Mouse (Mus musculus) heart, embryonic 13.5 days (tissue): Measurements from ENCODE around the gene Gm26602. TPM values are rescaled to one million over a fixed set of nuclear protein-coding genes. Genes with fewer than 3 reads are reported as not detected.
"Not testable (repeated sequence)": the region's sequence is repeated elsewhere in the genome, so short reads cannot be mapped to it uniquely, and the experiment has no call there.

ENCODE experiments used
- ATAC-seq: fragments of 200-750 bp; cut with Nextera tagmentation; 2 replicates; pipeline ENCODE4 v1.8.0; 2017; ENCODE audit warnings: moderate TSS enrichment; ENCODE audit not compliant: insufficient number of reproducible peaks, low FRiP score, low TSS enrichment; ENCODE audit errors: extremely low read depth
- H3K27ac ChIP-seq: fragments of 300-500 bp; sonication (generic); replicated peaks from 2 replicates; pipeline ENCODE4 v1.5.1; 2015; ENCODE audit warnings: moderate library complexity, mild to moderate bottlenecking, inconsistent platforms
- H3K27me3 ChIP-seq: fragments of 300-500 bp; sonication (generic); replicated peaks from 2 replicates; pipeline ENCODE4 v1.6.1; 2015; ENCODE audit warnings: mild to moderate bottlenecking, inconsistent platforms
- H3K36me3 ChIP-seq: fragments of 300-500 bp; sonication (generic); 2 replicates; pipeline ENCODE4 v1.6.1; 2015; ENCODE audit warnings: mild to moderate bottlenecking, inconsistent platforms
- H3K4me1 ChIP-seq: fragments of 300-500 bp; sonication (generic); 2 replicates; pipeline ENCODE4 v1.6.1; 2015; ENCODE audit warnings: inconsistent platforms
- H3K4me2 ChIP-seq: fragments of 300-500 bp; sonication (generic); 2 replicates; pipeline ENCODE4 v1.6.1; 2015; ENCODE audit warnings: inconsistent platforms, mild to moderate bottlenecking, moderate library complexity
- H3K4me3 ChIP-seq: fragments of 300-500 bp; sonication (generic); 2 replicates; pipeline ENCODE4 v1.5.1; 2015; ENCODE audit warnings: moderate library complexity, mild to moderate bottlenecking, inconsistent platforms
- H3K9ac ChIP-seq: fragments of 300-500 bp; sonication (generic); 2 replicates; pipeline ENCODE4 v1.6.1; 2015; ENCODE audit warnings: inconsistent platforms, mild to moderate bottlenecking, moderate library complexity
- H3K9me3 ChIP-seq: fragments of 300-500 bp; sonication (generic); 2 replicates; pipeline ENCODE4 v1.6.1; 2016; ENCODE audit warnings: inconsistent platforms
- WGBS: fragments of 180-500 bp; shearing (Covaris S2); methylation state at CpG from one replicate; pipeline ENCODE4 v1.1.7; 2015; ENCODE audit warnings: mixed read lengths; 5-methylcytosine and 5-hydroxymethylcytosine counted together
- microRNA-seq: library from miRNA; unstranded; fragments of <30 nt; microRNA quantifications from one replicate; pipeline ENCODE4, GENCODE M21; 2016
- polyA plus RNA-seq: library from polyadenylated mRNA; unstranded; fragments of >200 nt; fragmentation: Nextera tagmentation; extraction: Ambion mirVana; gene quantifications from 2 replicates; pipeline ENCODE4 v1.2.1, GENCODE M21; 2015

Gm26602 gene
- polyA plus RNA-seq, 1 experiment from 2014 or later = not detected

DNA sequence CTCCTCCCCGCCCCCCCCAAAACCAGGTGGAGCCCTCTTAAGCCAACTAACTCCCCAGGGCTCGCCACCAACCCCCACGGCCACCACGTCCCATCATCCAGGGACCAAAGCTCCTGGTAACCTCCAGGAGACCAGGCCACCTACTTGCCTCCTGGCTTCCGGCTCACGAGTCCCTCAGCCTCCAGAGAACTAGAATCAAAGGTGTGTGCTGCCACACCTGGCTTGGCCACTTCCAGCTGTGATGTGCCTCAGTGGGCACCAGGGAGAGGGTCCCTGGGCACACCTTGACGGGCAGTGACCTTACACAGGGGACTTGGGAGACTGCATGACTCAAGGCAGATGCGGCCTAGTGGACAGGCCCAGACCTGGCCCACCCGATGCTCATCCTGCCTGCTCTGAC, 45.0 kb downstream of the Gm26602 start:
- H3K9ac ChIP-seq = 0 out of 2 replicates have a peak overlapping the region, but pooled peaks have one; percentile 44
- H3K27me3 ChIP-seq = no peaks in the 10 kb centered on the region
- H3K4me1 ChIP-seq = peaks cover 13% of the 10 kb centered on the region
- H3K36me3 ChIP-seq = peaks cover 26% of the 10 kb centered on the region
- H3K27ac ChIP-seq = no peak overlapping the region
- peak overlapping the region; percentile 27; the same call in 1 of the 2 replicates for H3K4me2 ChIP-seq
- no peak for ATAC-seq
- WGBS = 69% methylated on average over 9 of the region's 9 CpGs
- H3K9me3 ChIP-seq = no peaks in the 10 kb centered on the region
- no peak overlapping the region for H3K4me3 ChIP-seq

- Histone ChIP-seq H3K36me3 (peaks cover 22% of the 10 kb centered on the region), H3K27ac (no peak overlapping the region), H3K27me3 (no peaks in the 10 kb centered on the region), H3K4me3 (peak overlapping the region; percentile 10; the same call in 1 of the 2 replicates), H3K9ac (0 out of 2 replicates have a peak overlapping the region, but pooled peaks have one; percentile 44), H3K4me2 (peak overlapping the region; percentile 27; the same call in 1 of the 2 replicates), H3K9me3 (no peaks in the 10 kb centered on the region), H3K4me1 (peaks cover 21% of the 10 kb centered on the region)
- 29% methylated on average over 4 of the region's 4 CpGs for WGBS
- ATAC-seq = no peak
Observed at GRCm38 (mm10) chr10:79956643-79957154, 46.0 kb downstream of the Gm26602 start.

DNA sequence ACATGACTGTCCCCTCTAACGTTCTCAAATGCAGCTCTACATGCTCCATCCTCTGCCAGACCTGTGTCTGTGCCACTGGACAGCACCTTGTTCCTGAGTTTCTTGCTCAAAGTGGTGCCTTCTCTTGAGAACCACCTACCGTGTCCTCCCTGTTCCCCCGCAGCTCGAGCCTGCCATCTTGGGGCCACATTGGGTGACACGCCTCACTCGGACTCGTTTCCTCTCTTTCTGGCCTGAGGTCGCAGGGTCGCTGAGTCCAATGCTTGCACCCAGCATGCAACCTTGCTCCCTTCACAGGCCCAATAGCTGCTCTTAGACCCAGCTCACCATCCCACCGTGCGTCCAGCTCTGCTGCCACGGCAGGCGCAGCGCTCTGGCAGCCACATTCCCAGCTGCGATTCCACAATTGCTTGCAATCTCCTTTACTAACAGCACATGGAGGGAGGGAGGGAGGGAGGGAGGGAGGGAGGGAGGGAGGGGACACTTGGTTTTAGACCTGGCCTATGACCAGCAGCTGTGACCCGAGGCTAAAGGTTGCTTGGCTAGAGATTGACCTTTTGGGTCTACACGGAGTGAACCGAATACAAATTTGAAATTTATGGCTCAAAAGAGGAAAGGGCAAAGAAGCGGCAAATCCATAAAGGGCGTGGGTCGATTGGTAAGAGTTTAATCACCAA, 47.6 kb downstream of the Gm26602 start:
- ATAC-seq = no peak
- Histone ChIP-seq H3K4me1 (peaks cover 21% of the 10 kb centered on the region), H3K9ac (peak overlapping the region; percentile 67), H3K36me3 (peaks cover 24% of the 10 kb centered on the region), H3K27ac (peak overlapping the region; percentile 63), H3K9me3 (no peaks in the 10 kb centered on the region), H3K4me3 (peak overlapping the region; percentile 32), H3K4me2 (peak overlapping the region; percentile 58), H3K27me3 (no peaks in the 10 kb centered on the region)
- 17% methylated on average over 21 of the region's 21 CpGs for WGBS

- 38% methylated on average over 9 of the region's 10 CpGs for WGBS
- H3K4me1 ChIP-seq = peaks cover 17% of the 10 kb centered on the region
- H3K27me3 ChIP-seq, H3K9me3 ChIP-seq, H3K9ac ChIP-seq, ATAC-seq: not testable (repeated sequence)
- H3K4me2 ChIP-seq = peak overlapping the region; percentile 45
- H3K27ac ChIP-seq = 0 out of 2 replicates have a peak overlapping the region, but pooled peaks have one; percentile 39
- H3K4me3 ChIP-seq = peak overlapping the region; percentile 91
- peaks cover 33% of the 10 kb centered on the region for H3K36me3 ChIP-seq
Observed at GRCm38 (mm10) chr10:79959412-79959811, 48.8 kb downstream of the Gm26602 start.

GRCm38 (mm10) chr10:79959847-79960601, 49.4 kb downstream of the Gm26602 start, which contains the start of gene Wdr18:
Gene Wdr18, plus strand, starts transcription at chr10:79960152.
- Histone ChIP-seq H3K36me3 (peaks cover 39% of the 10 kb centered on the region), H3K9me3 (no peaks in the 10 kb centered on the region), H3K4me2 (peak within 1 kb of the TSS; percentile 76), H3K4me1 (peaks cover 17% of the 10 kb centered on the region), H3K9ac (peak within 1 kb of the TSS; percentile 92), H3K27me3 (no peaks in the 10 kb centered on the region), H3K4me3 (peak within 1 kb of the TSS; percentile 91), H3K27ac (peak within 1 kb of the TSS; percentile 77)
- ATAC-seq = peak; percentile 87
- under 1% methylated on average over 61 of the region's 61 CpGs for WGBS

Small RNA genes within 50 kb of the gene (microRNA-seq; reads per million reads assigned to microRNA genes)
- gene Mir6910 = 0.61 reads per million

Other genes starting within 250 kb of the Gm26602 start
- gene Madcam1, start 246.3 kb upstream of the Gm26602 start, polyA plus RNA-seq = 0.82 and 1.2 TPM in 2 replicates
- 41.4 and 43.1 TPM in 2 replicates for gene Tpgs1, start 241.5 kb upstream of the Gm26602 start, polyA plus RNA-seq
- gene Cdc34, start 228.7 kb upstream of the Gm26602 start, polyA plus RNA-seq = 122 and 136 TPM in 2 replicates
- gene Gzmm, start 221.8 kb upstream of the Gm26602 start, polyA plus RNA-seq = 0.67 and 1.0 TPM in 2 replicates
- gene Bsg, start 206.4 kb upstream of the Gm26602 start, polyA plus RNA-seq = 1,093 and 1,212 TPM in 2 replicates
- gene Hcn2, start 194.2 kb upstream of the Gm26602 start, polyA plus RNA-seq = 0.06 and 0.09 TPM in 2 replicates
- gene Polrmt, start 164.3 kb upstream of the Gm26602 start, polyA plus RNA-seq = 30.2 and 30.9 TPM in 2 replicates
- gene Fgf22, start 155.8 kb upstream of the Gm26602 start, polyA plus RNA-seq = 0.17 TPM in 1 of 2 replicates, not detected in the other
- 61.4 and 66.3 TPM in 2 replicates for gene Rnf126, start 143.9 kb upstream of the Gm26602 start, polyA plus RNA-seq
- gene Fstl3, start 133.6 kb upstream of the Gm26602 start, polyA plus RNA-seq = 23.8 and 27.3 TPM in 2 replicates
- 0.51 TPM in 1 of 2 replicates, not detected in the other for gene Prss57, start 119.9 kb upstream of the Gm26602 start, polyA plus RNA-seq
- 67.1 and 69.3 TPM in 2 replicates for gene Palm, start 117.3 kb upstream of the Gm26602 start, polyA plus RNA-seq
- gene Misp, start 89.9 kb upstream of the Gm26602 start, polyA plus RNA-seq = 1.2 and 1.4 TPM in 2 replicates
- 122 and 141 TPM in 2 replicates for gene Ptbp1, start 56.4 kb upstream of the Gm26602 start, polyA plus RNA-seq
- 2.5 and 2.6 TPM in 2 replicates for gene Prtn3, start 36.4 kb upstream of the Gm26602 start, polyA plus RNA-seq
- gene Plppr3, start 36.2 kb upstream of the Gm26602 start, polyA plus RNA-seq = 15.8 and 16.4 TPM in 2 replicates
- gene Elane, start 24.6 kb upstream of the Gm26602 start, polyA plus RNA-seq = 0.25 and 0.96 TPM in 2 replicates
- not detected in 2 replicates for gene Cfd, start 20.0 kb upstream of the Gm26602 start, polyA plus RNA-seq
- 41.8 and 42.1 TPM in 2 replicates for gene Med16, start 1.9 kb upstream of the Gm26602 start, polyA plus RNA-seq
- gene Kiss1r, start 6.1 kb downstream of the Gm26602 start, polyA plus RNA-seq = 0.60 and 0.67 TPM in 2 replicates
- gene R3hdm4, start 10.4 kb downstream of the Gm26602 start, polyA plus RNA-seq = 95.6 and 100 TPM in 2 replicates
- 3.4 and 4.2 TPM in 2 replicates for gene Arid3a, start 16.2 kb downstream of the Gm26602 start, polyA plus RNA-seq
- 72.4 and 80.9 TPM in 2 replicates for gene Wdr18, start 49.3 kb downstream of the Gm26602 start, polyA plus RNA-seq
- gene Grin3b, start 59.9 kb downstream of the Gm26602 start, polyA plus RNA-seq = 0.09 and 0.11 TPM in 2 replicates
- gene Tmem259, start 73.5 kb downstream of the Gm26602 start, polyA plus RNA-seq = 10.6 and 12.8 TPM in 2 replicates
- 264 and 271 TPM in 2 replicates for gene Cnn2, start 77.7 kb downstream of the Gm26602 start, polyA plus RNA-seq
- 2.2 and 2.6 TPM in 2 replicates for gene Abca7, start 85.6 kb downstream of the Gm26602 start, polyA plus RNA-seq
- gene Arhgap45, start 105.8 kb downstream of the Gm26602 start, polyA plus RNA-seq = 5.5 and 6.5 TPM in 2 replicates
- gene Polr2e, start 128.9 kb downstream of the Gm26602 start, polyA plus RNA-seq = 149 and 154 TPM in 2 replicates
- gene Gpx4, start 136.3 kb downstream of the Gm26602 start, polyA plus RNA-seq = 691 and 741 TPM in 2 replicates
- gene Sbno2, start 194.7 kb downstream of the Gm26602 start, polyA plus RNA-seq = 9.1 and 10.1 TPM in 2 replicates
- gene Stk11, start 204.9 kb downstream of the Gm26602 start, polyA plus RNA-seq = 12.0 and 13.0 TPM in 2 replicates
- 808 and 893 TPM in 2 replicates for gene Atp5d, start 227.8 kb downstream of the Gm26602 start, polyA plus RNA-seq
- 1.6 and 2.5 TPM in 2 replicates for gene Cbarp, start 230.0 kb downstream of the Gm26602 start, polyA plus RNA-seq
- 15.6 and 15.7 TPM in 2 replicates for gene Midn, start 237.4 kb downstream of the Gm26602 start, polyA plus RNA-seq